Mouse (Mus musculus) liver, adult 2 months (tissue): Measurements from ENCODE around the gene Mrps35. TPM values are rescaled to one million over a fixed set of nuclear protein-coding genes. Genes with fewer than 3 reads are reported as not detected.

Experiments used
- DNase-seq: peaks from one replicate; pipeline ENCODE4 v3.0.0-alpha.2; 2011; ENCODE audit warnings: low read depth, low spot score; ENCODE audit errors: extremely low read depth
- H3K27ac ChIP-seq: fragments of 200-500 bp; replicated peaks from 2 replicates; pipeline ENCODE4 v1.5.1; 2012; ENCODE audit warnings: low read depth, mild to moderate bottlenecking, control low read depth, inconsistent platforms, low read length; ENCODE audit not compliant: insufficient read depth
- H3K27me3 ChIP-seq: fragments of 200-500 bp; 2 replicates; pipeline ENCODE4 v1.6.1; 2012; ENCODE audit warnings: mild to moderate bottlenecking, moderate library complexity, low read length, inconsistent platforms; ENCODE audit not compliant: control insufficient read depth, insufficient read depth
- H3K36me3 ChIP-seq: fragments of 200-500 bp; 2 replicates; pipeline ENCODE4 v1.6.1; 2012; ENCODE audit warnings: low read length, inconsistent platforms; ENCODE audit not compliant: control insufficient read depth, insufficient read depth
- H3K4me1 ChIP-seq: fragments of 200-500 bp; 2 replicates; pipeline ENCODE4 v1.6.1; 2011; ENCODE audit warnings: low read length; ENCODE audit not compliant: control insufficient read depth, insufficient read depth
- H3K4me3 ChIP-seq: fragments of 200-500 bp; 2 replicates; pipeline ENCODE4 v1.5.1; 2011; ENCODE audit warnings: low read depth, mild to moderate bottlenecking, control low read depth, low read length, moderate library complexity; ENCODE audit not compliant: insufficient read depth
- H3K79me2 ChIP-seq: fragments of 200-500 bp; 2 replicates; pipeline ENCODE4 v1.6.1; 2012; ENCODE audit warnings: inconsistent platforms, mild to moderate bottlenecking, low read length, moderate library complexity; ENCODE audit not compliant: control insufficient read depth, insufficient read depth
- H3K9ac ChIP-seq: fragments of 200-500 bp; 2 replicates; pipeline ENCODE4 v1.6.1; 2012; ENCODE audit warnings: low read depth, mild to moderate bottlenecking, control low read depth, inconsistent platforms, low read length
- CTCF ChIP-seq: fragments of 200-500 bp; IDR thresholded peaks from 2 replicates; pipeline ENCODE4 v1.5.1; 2011; ENCODE audit warnings: low read depth, low read length, control low read depth
- POLR2A ChIP-seq: fragments of 200-500 bp; IDR thresholded peaks from 2 replicates; pipeline ENCODE4 v1.6.1; 2011; ENCODE audit warnings: low read length, control low read depth; ENCODE audit not compliant: insufficient read depth; ENCODE audit errors: extremely low read depth
- WGBS: fragments of 180-500 bp; shearing (Covaris S2); methylation state at CpG from one replicate; pipeline ENCODE4 v1.1.7; 2018; 5-methylcytosine and 5-hydroxymethylcytosine counted together
- polyA plus RNA-seq: library from polyadenylated mRNA; depleted of rRNA; stranded (reverse); fragments of >200 nt; gene quantifications from 2 replicates; pipeline ENCODE4 v1.2.3, GENCODE M21; 2012
- total RNA-seq: library from RNA; depleted of rRNA; stranded (reverse); fragments of >200 nt; gene quantifications from 2 replicates; pipeline ENCODE4 v1.2.3, GENCODE M21; 2014

Mrps35 gene
- total and polyA plus RNA-seq, 2 experiments = 9.6 to 22.1 TPM

DNA sequence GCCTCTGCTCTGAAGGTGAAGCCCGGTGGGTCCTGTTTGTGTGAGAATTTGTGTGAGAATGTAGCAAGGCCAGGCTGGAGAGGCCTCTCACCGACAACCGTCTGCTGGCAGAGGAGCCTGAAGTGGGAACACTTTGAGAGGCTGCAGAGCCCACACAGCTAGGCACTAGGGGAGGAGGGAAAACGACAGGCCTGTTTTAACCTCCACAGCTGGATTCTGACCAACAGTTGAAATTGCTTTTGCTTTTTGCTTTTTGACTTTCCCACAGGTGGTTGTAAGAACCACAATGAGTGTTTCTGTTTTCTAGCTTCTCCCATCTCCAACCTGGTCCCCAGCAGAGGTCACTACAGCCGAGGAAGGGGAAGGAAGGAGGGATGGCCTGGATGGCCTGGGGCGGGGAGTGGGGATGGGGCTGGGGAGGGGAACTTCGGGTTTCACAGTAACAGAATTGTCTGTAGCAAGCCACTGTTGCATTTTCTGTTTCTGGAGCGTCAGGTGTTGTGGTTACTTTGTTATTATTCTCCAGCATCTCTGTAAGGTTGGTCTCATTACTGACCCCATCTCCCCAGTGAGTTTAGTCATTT, 54.9 kb downstream of the Mrps35 start:
- H3K27ac ChIP-seq = no peak overlapping the region
- TF ChIP-seq CTCF (no peak), POLR2A (no peak)
- H3K36me3 ChIP-seq = no peaks in the 10 kb centered on the region
- H3K4me1 ChIP-seq = peaks cover 3% of the 10 kb centered on the region; the same call in 1 of the 2 replicates
- no peak overlapping the region for H3K4me3 ChIP-seq
- no peak for DNase-seq
- no peaks in the 10 kb centered on the region for H3K27me3 ChIP-seq
- H3K79me2 ChIP-seq = peaks cover 7% of the 10 kb centered on the region; the same call in 1 of the 2 replicates
- H3K9ac ChIP-seq = no peak overlapping the region
- WGBS = 79% methylated on average over 8 of the region's 8 CpGs

DNA sequence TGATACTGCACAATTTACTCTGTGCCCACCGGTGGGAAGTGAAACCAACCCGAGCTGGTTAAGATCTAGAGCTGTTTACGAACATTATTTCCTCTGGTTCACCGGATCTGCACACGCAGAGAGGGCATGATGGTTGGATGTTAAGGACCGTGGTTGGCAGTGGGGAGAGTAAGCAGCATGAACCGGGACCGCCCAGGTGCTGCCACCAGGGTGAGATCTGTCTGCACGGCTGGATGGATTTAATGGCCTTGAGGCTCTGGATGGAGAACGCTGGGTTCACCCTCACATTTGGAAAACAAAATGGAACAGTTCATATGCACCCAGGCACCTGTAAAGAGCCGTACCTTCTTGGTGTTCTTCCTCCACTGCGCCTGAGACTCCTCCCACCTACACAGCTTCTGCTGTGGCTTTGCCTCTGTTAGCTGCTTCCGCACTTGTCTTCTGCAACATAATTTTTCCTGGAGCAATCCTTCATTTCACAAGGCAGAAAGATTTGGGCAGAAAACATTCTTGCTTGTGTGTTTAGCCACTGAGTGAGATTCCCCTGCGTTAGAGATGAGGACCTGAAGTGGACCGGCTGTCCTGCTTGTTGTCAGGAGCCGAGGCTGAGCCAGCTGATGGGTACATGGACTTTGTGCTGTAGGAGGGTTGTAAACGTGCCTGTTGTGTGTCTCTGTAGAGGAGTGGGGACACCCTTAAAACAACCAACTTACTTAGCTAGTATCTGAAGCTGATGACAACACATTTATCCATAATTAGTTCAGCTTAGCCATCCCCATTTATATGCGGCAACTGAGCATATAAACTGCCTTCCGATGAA, 57.1 kb downstream of the Mrps35 start:
- peak; percentile 57 for DNase-seq
- Histone ChIP-seq H3K4me3 (no peak overlapping the region), H3K9ac (no peak overlapping the region), H3K27ac (no peak overlapping the region), H3K79me2 (peaks cover 4% of the 10 kb centered on the region; the same call in 1 of the 2 replicates), H3K4me1 (no peaks in the 10 kb centered on the region), H3K36me3 (no peaks in the 10 kb centered on the region; the same call in 1 of the 2 replicates), H3K27me3 (no peaks in the 10 kb centered on the region)
- 67% methylated on average over 19 of the region's 19 CpGs for WGBS
- TF ChIP-seq CTCF = no peak
- TF ChIP-seq POLR2A = no peak

GRCm38 (mm10) chr6:147102293-147102692, 59.7 kb downstream of the Mrps35 start:
- no peak overlapping the region for H3K9ac ChIP-seq
- no peaks in the 10 kb centered on the region for H3K27me3 ChIP-seq
- H3K36me3 ChIP-seq = no peaks in the 10 kb centered on the region; the same call in 1 of the 2 replicates
- 91% methylated on average over 3 of the region's 3 CpGs for WGBS
- no peak for TF ChIP-seq POLR2A
- no peak for TF ChIP-seq CTCF
- no peak overlapping the region for H3K27ac ChIP-seq
- H3K4me1 ChIP-seq = no peaks in the 10 kb centered on the region
- DNase-seq = no peak
- no peak overlapping the region for H3K4me3 ChIP-seq
- peaks cover 2% of the 10 kb centered on the region; the same call in 1 of the 2 replicates for H3K79me2 ChIP-seq

DNA sequence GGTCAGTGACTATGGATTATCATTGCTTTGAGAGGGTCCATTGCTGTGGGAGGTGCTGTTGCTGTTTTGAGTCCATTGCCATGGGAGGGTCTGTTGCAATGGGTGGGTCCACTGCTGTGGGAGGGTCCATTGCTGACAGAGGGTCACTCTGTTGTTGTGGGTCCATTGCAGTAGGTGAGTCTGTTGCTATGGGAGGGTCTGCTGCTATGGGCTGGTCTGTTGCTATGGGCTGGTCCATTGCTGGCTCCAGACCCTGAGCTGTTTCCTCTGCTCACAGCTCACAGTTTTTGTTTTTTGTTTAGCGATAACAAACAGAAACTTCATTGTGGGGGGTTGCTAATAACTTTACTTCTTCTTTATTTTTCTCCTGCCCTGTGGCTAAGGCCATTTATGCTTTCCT, 63.0 kb downstream of the Mrps35 start:
- H3K4me3 ChIP-seq = no peak overlapping the region
- no peak for DNase-seq
- no peaks in the 10 kb centered on the region for H3K27me3 ChIP-seq
- 96% methylated on average over 1 of the region's 1 CpGs for WGBS
- H3K36me3 ChIP-seq = peaks cover 13% of the 10 kb centered on the region; the same call in 1 of the 2 replicates
- TF ChIP-seq POLR2A (no peak), CTCF (no peak)
- H3K4me1 ChIP-seq = no peaks in the 10 kb centered on the region
- no peak overlapping the region for H3K9ac ChIP-seq
- no peaks in the 10 kb centered on the region; the same call in 1 of the 2 replicates for H3K79me2 ChIP-seq
- no peak overlapping the region for H3K27ac ChIP-seq

DNA sequence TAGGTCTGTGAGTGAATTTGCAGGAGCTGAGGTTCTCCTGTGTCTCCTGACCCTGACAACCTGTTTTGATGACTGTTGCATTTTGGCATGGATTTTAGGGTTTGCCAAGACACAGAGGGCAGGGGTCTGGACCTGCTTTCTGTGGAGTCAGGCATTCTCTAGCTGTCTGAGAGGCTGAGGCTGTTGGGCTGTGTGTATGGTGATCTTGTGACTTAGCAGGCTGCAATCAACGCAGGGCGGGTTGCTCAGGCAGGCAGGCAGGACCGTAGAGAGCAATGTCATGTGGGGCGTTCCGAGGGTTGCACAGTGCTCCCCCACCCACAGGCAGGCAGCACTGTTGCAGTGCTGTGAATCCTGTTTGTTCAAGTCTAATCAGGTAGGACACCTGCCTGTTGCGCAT, 64.2 kb downstream of the Mrps35 start:
- 94% methylated on average over 6 of the region's 6 CpGs for WGBS
- DNase-seq = no peak
- TF ChIP-seq CTCF = no peak
- TF ChIP-seq POLR2A = no peak
- no peaks in the 10 kb centered on the region for H3K4me1 ChIP-seq
- H3K36me3 ChIP-seq = peaks cover 13% of the 10 kb centered on the region; the same call in 1 of the 2 replicates
- no peak overlapping the region for H3K4me3 ChIP-seq
- H3K27ac ChIP-seq = no peak overlapping the region
- H3K9ac ChIP-seq = no peak overlapping the region
- no peaks in the 10 kb centered on the region for H3K27me3 ChIP-seq
- H3K79me2 ChIP-seq = no peaks in the 10 kb centered on the region; the same call in 1 of the 2 replicates

- no peak for DNase-seq
- H3K36me3 ChIP-seq = peaks cover 13% of the 10 kb centered on the region; the same call in 1 of the 2 replicates
- H3K79me2 ChIP-seq = no peaks in the 10 kb centered on the region
- no peaks in the 10 kb centered on the region for H3K4me1 ChIP-seq
- no peak overlapping the region for H3K9ac ChIP-seq
- TF ChIP-seq POLR2A (no peak), CTCF (no peak)
- 94% methylated on average over 7 of the region's 7 CpGs for WGBS
- no peaks in the 10 kb centered on the region for H3K27me3 ChIP-seq
- no peak overlapping the region for H3K27ac ChIP-seq
- no peak overlapping the region for H3K4me3 ChIP-seq
Measured at GRCm38 (mm10) chr6:147109283-147109682, 66.7 kb downstream of the Mrps35 start.
